Mouse (Mus musculus) G1E (cell line): ENCODE results near the gene Foxl1.

Experiments
- CTCF ChIP-seq: IDR thresholded peaks from 2 replicates; pipeline ENCODE4 v1.5.1; 2012; ENCODE audit warnings: low read depth, low read length, inconsistent platforms, mixed read lengths
- GATA1 ChIP-seq: IDR thresholded peaks from 2 replicates; pipeline ENCODE4 v1.6.1; 2012; ENCODE audit warnings: borderline replicate concordance, low read length, inconsistent platforms, mixed read lengths

- TF ChIP-seq CTCF (no peak), GATA1 (no peak)
Observed at GRCm38 (mm10) chr8:121093496-121093895, 34.2 kb upstream of the Foxl1 start.
